Mouse (Mus musculus) forebrain, embryonic 13.5 days (tissue): ENCODE data around the gene Cdhr4. TPM values are rescaled to one million over a fixed set of nuclear protein-coding genes. Genes with fewer than 3 reads are reported as not detected.
A peak's percentile ranks its signal among the peaks of the same experiment; 100 is the strongest.
"Not testable (repeated sequence)": the region's sequence is repeated elsewhere in the genome, so short reads cannot be mapped to it uniquely, and the experiment has no call there.

Experiments
- ATAC-seq: fragments of 200-750 bp; cut with Nextera tagmentation; 2 replicates; pipeline ENCODE4 v1.8.0; 2017
- H3K27ac ChIP-seq: fragments of 300-500 bp; sonication (generic); 2 replicates; pipeline ENCODE4 v1.5.1; 2015; ENCODE audit warnings: inconsistent platforms, mild to moderate bottlenecking, moderate library complexity
- H3K27me3 ChIP-seq: fragments of 300-500 bp; sonication (generic); 2 replicates; pipeline ENCODE4 v1.6.1; 2015; ENCODE audit warnings: mild to moderate bottlenecking, inconsistent platforms
- H3K36me3 ChIP-seq: fragments of 300-500 bp; sonication (generic); 2 replicates; pipeline ENCODE4 v1.6.1; 2015; ENCODE audit warnings: mild to moderate bottlenecking, inconsistent platforms; ENCODE audit not compliant: poor library complexity, severe bottlenecking
- H3K4me1 ChIP-seq: fragments of 300-500 bp; sonication (generic); 2 replicates; pipeline ENCODE4 v1.6.1; 2015; ENCODE audit warnings: inconsistent platforms
- H3K4me2 ChIP-seq: fragments of 300-500 bp; sonication (generic); 2 replicates; pipeline ENCODE4 v1.6.1; 2015; ENCODE audit warnings: inconsistent platforms, mild to moderate bottlenecking, moderate library complexity
- H3K4me3 ChIP-seq: fragments of 300-500 bp; sonication (generic); 2 replicates; pipeline ENCODE4 v1.5.1; 2015; ENCODE audit warnings: mild to moderate bottlenecking, inconsistent platforms
- H3K9ac ChIP-seq: fragments of 300-500 bp; sonication (generic); 2 replicates; pipeline ENCODE4 v1.6.1; 2015; ENCODE audit warnings: mild to moderate bottlenecking, inconsistent platforms
- H3K9me3 ChIP-seq: fragments of 300-500 bp; sonication (generic); replicated peaks from 2 replicates; pipeline ENCODE4 v1.6.1; 2016; ENCODE audit warnings: inconsistent platforms
- WGBS: fragments of 180-500 bp; shearing (Covaris S2); methylation state at CpG from one replicate; pipeline ENCODE4 v1.1.7; 2015; 5-methylcytosine and 5-hydroxymethylcytosine counted together
- polyA plus RNA-seq: library from polyadenylated mRNA; unstranded; fragments of >200 nt; fragmentation: Nextera tagmentation; extraction: Ambion mirVana; gene quantifications from 2 replicates; pipeline ENCODE4 v1.2.1, GENCODE M21; 2015

Gene Cdhr4
- polyA plus RNA-seq, 1 experiment from 2014 or later: 1.3 TPM

DNA sequence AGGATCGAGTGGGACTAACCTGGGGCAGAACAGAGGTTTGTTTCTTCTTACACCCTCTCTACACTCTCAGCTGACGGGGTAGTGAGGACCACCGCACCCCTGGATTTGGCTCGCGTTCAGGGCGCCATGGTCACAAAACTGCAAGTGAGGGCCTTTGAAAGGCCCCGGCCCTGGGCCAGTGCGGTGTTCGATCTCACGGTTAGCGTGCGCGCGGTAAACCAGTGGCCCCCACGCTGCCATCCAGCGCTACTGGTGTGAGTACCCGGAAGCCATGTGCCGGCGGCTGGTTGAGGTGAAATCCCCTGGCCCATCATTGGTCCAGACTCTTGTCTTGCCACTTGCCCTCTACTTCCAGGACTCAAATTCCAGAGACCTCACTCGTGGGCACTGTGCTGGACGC, 3.2 kb downstream of the Cdhr4 start:
- Histone ChIP-seq H3K4me1 (no peaks in the 10 kb centered on the region), H3K27ac (no peak overlapping the region), H3K4me2 (no peak overlapping the region), H3K9ac (no peak overlapping the region), H3K4me3 (no peak overlapping the region), H3K9me3 (no peaks in the 10 kb centered on the region), H3K27me3 (peaks cover 4% of the 10 kb centered on the region; the same call in 1 of the 2 replicates), H3K36me3 (no peaks in the 10 kb centered on the region)
- WGBS: 93% methylated on average over 21 of the region's 21 CpGs
- no peak for ATAC-seq

DNA sequence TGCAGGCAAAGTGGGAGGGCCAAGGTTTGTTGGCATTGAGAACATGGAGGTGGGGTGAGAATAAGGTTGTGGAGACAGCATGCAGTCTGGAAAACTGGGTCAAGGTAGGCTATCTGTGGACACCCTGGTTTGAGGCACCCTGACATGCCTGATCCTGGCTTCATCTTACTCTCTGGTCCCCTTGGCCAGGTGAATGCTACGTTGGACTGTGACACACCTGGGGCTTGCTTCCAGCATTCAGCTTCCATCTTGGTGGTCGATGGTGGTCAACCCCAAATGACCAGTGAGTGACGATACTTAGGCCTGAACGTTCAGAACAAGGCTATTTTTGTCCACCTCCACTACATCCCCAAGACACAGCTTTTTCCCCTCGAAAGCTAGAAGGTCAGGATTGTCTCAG, 3.8 kb downstream of the Cdhr4 start, which contains the start of gene Gm20662:
Gm20662 (plus strand) TSS at position 301 of the 400 bp plus-strand sequence.
- H3K27ac ChIP-seq: no peak within 1 kb of the TSS
- no peaks in the 10 kb centered on the region for H3K9me3 ChIP-seq
- no peak within 1 kb of the TSS for H3K4me3 ChIP-seq
- WGBS: 92% methylated on average over 5 of the region's 5 CpGs
- no peak for ATAC-seq
- no peak within 1 kb of the TSS for H3K9ac ChIP-seq
- H3K4me2 ChIP-seq: no peak within 1 kb of the TSS
- peaks cover 4% of the 10 kb centered on the region; the same call in 1 of the 2 replicates for H3K27me3 ChIP-seq
- H3K4me1 ChIP-seq: no peaks in the 10 kb centered on the region
- H3K36me3 ChIP-seq: no peaks in the 10 kb centered on the region

- H3K36me3 ChIP-seq: no peaks in the 10 kb centered on the region
- H3K4me3 ChIP-seq: peak within 1 kb of the TSS; percentile 99
- peak within 1 kb of the TSS; percentile 94 for H3K27ac ChIP-seq
- H3K9ac ChIP-seq: peak within 1 kb of the TSS; percentile 97
- H3K4me2 ChIP-seq: peak within 1 kb of the TSS; percentile 85
- H3K4me1 ChIP-seq: peaks cover 28% of the 10 kb centered on the region
- peaks cover 4% of the 10 kb centered on the region; the same call in 1 of the 2 replicates for H3K27me3 ChIP-seq
- ATAC-seq: peak; percentile 100
- no peaks in the 10 kb centered on the region for H3K9me3 ChIP-seq
- under 1% methylated on average over 51 of the region's 51 CpGs for WGBS
Observed at GRCm38 (mm10) chr9:108001922-108002770, 9.8 kb downstream of the Cdhr4 start, which contains the start of gene Ip6k1. TSS of gene Ip6k1 (plus strand) at chr9:108002501.

DNA sequence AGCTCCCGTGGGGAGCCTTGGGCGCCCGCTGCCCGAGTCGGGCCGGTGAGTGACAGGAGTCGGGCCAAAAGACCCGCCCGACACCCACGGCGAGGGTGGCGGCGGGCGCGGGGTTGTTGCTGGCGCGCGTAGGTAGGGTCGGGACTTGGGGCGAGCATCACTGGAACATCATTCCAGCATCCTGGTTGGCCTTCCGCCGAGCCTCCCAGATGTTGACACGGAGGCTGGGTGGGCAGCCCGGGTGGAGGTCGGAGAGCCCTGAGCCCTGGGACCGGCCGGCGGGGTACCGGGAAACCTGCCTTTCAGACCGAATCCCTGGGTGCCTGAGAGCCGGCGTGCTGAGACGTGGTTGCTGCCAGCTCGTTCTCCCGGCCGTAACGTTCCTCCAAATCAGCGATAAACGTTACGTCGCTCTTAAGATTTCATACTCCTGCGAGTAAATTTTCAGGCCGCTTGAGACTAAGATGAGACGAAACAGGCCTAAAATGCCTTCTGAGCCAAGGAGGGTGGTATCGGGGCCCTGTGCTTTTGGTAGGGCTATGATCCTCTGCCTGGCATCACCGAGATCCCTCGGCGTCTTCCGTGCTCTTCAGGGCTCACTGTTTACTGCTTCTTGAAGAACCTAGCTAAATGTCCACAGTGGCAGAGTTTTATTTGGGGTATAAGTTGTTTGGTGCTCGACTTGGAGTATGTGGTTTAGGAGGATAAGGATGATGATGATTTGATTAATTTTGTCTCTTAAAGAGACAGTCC, 10.7 kb downstream of the Cdhr4 start:
- no peak; the same call in 1 of the 2 replicates for ATAC-seq

DNA sequence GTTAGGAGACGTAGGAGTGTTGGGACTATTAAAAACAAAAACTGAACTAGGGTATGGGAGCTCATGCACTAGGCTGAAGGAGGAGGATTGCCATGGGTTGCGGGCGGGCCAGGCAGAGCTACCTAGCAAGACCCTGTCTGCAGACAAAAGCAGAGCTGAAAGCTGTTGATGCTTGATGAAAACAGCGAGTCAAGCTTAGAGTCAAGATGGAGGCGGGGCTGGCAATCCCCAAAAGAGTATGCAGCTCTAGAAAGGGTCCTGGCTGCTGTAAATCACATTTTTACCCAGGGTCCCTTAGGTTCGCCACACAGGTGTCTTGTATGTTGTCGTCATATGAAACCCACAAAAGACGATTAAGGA, 11.2 kb downstream of the Cdhr4 start:
- Histone ChIP-seq H3K27ac (peak overlapping the region; percentile 94), H3K9me3 (no peaks in the 10 kb centered on the region), H3K27me3 (peaks cover 4% of the 10 kb centered on the region; the same call in 1 of the 2 replicates), H3K4me1 (peaks cover 28% of the 10 kb centered on the region), H3K4me3 (peak overlapping the region; percentile 99), H3K4me2 (peak overlapping the region; percentile 85), H3K9ac (peak overlapping the region; percentile 97), H3K36me3 (no peaks in the 10 kb centered on the region)
- no peak for ATAC-seq
- WGBS: 15% methylated on average over 8 of the region's 8 CpGs

More for the DNA sequence above, 10.7 kb downstream of the Cdhr4 start:
- Histone ChIP-seq H3K4me2 (peak overlapping the region; percentile 85), H3K27me3 (peaks cover 4% of the 10 kb centered on the region; the same call in 1 of the 2 replicates), H3K36me3 (no peaks in the 10 kb centered on the region), H3K4me3 (peak overlapping the region; percentile 99), H3K9ac (peak overlapping the region; percentile 97), H3K9me3 (no peaks in the 10 kb centered on the region), H3K4me1 (peaks cover 28% of the 10 kb centered on the region), H3K27ac (peak overlapping the region; percentile 94)
- under 1% methylated on average over 48 of the region's 50 CpGs for WGBS

- H3K9ac ChIP-seq: no peak overlapping the region
- H3K27me3 ChIP-seq: no peaks in the 10 kb centered on the region
- no peak overlapping the region for H3K27ac ChIP-seq
- H3K9me3 ChIP-seq: no peaks in the 10 kb centered on the region
- H3K36me3 ChIP-seq: peaks cover 7% of the 10 kb centered on the region
- peaks cover 22% of the 10 kb centered on the region for H3K4me1 ChIP-seq
- ATAC-seq: no peak
- H3K4me2 ChIP-seq: no peak overlapping the region
- WGBS: 89% methylated on average over 5 of the region's 5 CpGs
- H3K4me3 ChIP-seq: no peak overlapping the region
Observed at GRCm38 (mm10) chr9:108008041-108008440, 15.7 kb downstream of the Cdhr4 start.

DNA sequence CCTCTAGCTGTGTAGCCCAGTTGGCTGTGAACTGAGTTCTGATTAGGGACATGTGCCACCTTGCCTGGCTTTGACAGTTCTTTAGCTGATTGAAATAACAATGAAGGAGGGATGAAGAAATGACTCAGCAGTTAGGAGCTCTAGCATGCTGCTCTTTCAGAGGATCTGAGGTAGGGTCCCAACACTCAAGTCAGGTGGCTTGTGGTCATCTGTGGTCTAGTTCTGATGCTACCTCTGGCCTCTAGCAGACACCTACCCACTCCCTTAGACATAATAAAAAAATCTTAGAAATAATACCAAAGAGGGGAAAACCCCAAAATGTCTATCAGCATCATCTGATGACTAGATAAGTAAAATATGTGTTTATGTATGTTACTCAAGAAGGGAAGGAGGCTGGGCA, 18.1 kb downstream of the Cdhr4 start:
- no peak overlapping the region for H3K4me2 ChIP-seq
- H3K9ac ChIP-seq: no peak overlapping the region
- no peaks in the 10 kb centered on the region for H3K27me3 ChIP-seq
- no peak overlapping the region for H3K4me3 ChIP-seq
- peaks cover 10% of the 10 kb centered on the region for H3K36me3 ChIP-seq
- ATAC-seq: no peak
- H3K4me1 ChIP-seq: peaks cover 3% of the 10 kb centered on the region; the same call in 1 of the 2 replicates
- no peak overlapping the region for H3K27ac ChIP-seq
- no peaks in the 10 kb centered on the region for H3K9me3 ChIP-seq

- not testable (repeated sequence) for H3K4me3 ChIP-seq, H3K4me1 ChIP-seq, H3K4me2 ChIP-seq, H3K27me3 ChIP-seq, H3K9me3 ChIP-seq, H3K27ac ChIP-seq, H3K9ac ChIP-seq, ATAC-seq
- peaks cover 14% of the 10 kb centered on the region for H3K36me3 ChIP-seq
- 97% methylated on average over 2 of the region's 2 CpGs for WGBS
Observed at GRCm38 (mm10) chr9:108013577-108013976, 21.3 kb downstream of the Cdhr4 start.

DNA sequence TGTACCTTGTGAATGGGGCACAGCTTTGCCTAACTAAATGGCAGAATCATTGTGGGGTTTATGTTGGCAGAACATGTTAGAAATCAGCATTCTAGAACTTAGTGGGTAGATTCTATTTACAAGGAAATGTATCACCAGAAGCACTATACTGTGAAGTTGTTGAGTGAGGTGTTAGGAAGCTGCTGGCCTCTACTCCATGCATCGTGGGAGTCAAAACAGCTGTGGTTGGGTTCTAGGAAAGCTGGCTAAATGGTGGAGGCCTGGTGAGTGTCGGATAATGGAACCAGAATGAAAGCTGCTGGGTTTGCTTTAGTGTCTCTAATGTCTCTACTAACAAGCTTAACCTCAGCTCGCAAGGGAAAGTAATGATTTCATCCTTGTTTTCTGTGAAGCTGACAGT, 24.8 kb downstream of the Cdhr4 start:
- Histone ChIP-seq H3K4me2 (no peak overlapping the region), H3K9me3 (no peaks in the 10 kb centered on the region), H3K27me3 (no peaks in the 10 kb centered on the region), H3K9ac (no peak overlapping the region), H3K27ac (no peak overlapping the region), H3K4me1 (0 out of 2 replicates have a peak, but pooled peaks cover 3% of the 10 kb centered on the region), H3K36me3 (peaks cover 14% of the 10 kb centered on the region), H3K4me3 (no peak overlapping the region)
- 82% methylated on average over 3 of the region's 3 CpGs for WGBS
- ATAC-seq: no peak

DNA sequence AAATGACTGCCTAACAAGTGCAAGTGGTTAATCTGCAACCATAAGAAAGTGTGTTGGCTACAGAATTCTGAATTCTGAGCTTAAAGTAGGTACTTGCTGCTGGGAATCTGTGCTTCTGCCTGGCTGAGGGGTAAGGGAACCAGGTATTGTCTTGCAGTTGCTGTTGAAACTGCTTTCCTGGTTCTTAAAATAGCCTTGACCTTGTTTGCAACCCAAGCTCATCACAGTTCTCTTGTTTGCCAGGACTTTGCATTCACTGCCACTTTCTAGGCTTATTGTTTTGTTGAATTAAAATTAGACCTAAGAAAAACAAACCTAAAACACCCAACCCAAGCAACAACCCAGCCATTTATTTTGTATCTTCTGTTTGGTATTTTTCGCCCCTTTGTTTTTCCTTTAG, 28.4 kb downstream of the Cdhr4 start:
- H3K36me3 ChIP-seq: peaks cover 21% of the 10 kb centered on the region
- ATAC-seq: no peak
- H3K9me3 ChIP-seq: no peaks in the 10 kb centered on the region
- H3K27me3 ChIP-seq: no peaks in the 10 kb centered on the region
- 0 out of 2 replicates have a peak, but pooled peaks cover 3% of the 10 kb centered on the region for H3K4me1 ChIP-seq
- no peak overlapping the region for H3K4me2 ChIP-seq
- no peak overlapping the region for H3K4me3 ChIP-seq
- 94% methylated on average over 1 of the region's 1 CpGs for WGBS
- no peak overlapping the region for H3K27ac ChIP-seq
- no peak overlapping the region for H3K9ac ChIP-seq

GRCm38 (mm10) chr9:108023216-108023615, 30.9 kb downstream of the Cdhr4 start:
- Histone ChIP-seq H3K36me3 (peaks cover 43% of the 10 kb centered on the region), H3K27me3 (no peaks in the 10 kb centered on the region), H3K4me1 (0 out of 2 replicates have a peak, but pooled peaks cover 3% of the 10 kb centered on the region), H3K27ac (no peak overlapping the region), H3K9me3 (no peaks in the 10 kb centered on the region), H3K4me2 (no peak overlapping the region), H3K4me3 (no peak overlapping the region), H3K9ac (no peak overlapping the region)
- WGBS: 82% methylated on average over 3 of the region's 3 CpGs
- ATAC-seq: no peak

GRCm38 (mm10) chr9:108026584-108026983, 34.3 kb downstream of the Cdhr4 start:
- H3K4me1 ChIP-seq: no peaks in the 10 kb centered on the region
- H3K4me3 ChIP-seq: no peak overlapping the region
- peaks cover 50% of the 10 kb centered on the region for H3K36me3 ChIP-seq
- no peak overlapping the region for H3K4me2 ChIP-seq
- no peak for ATAC-seq
- no peaks in the 10 kb centered on the region for H3K9me3 ChIP-seq
- H3K27me3 ChIP-seq: no peaks in the 10 kb centered on the region
- WGBS: 93% methylated on average over 3 of the region's 3 CpGs
- H3K9ac ChIP-seq: no peak overlapping the region
- no peak overlapping the region for H3K27ac ChIP-seq
